Mouse (Mus musculus): Measurements from ENCODE around the gene Ptgis. TPM values are rescaled to one million over a fixed set of nuclear protein-coding genes. Genes with fewer than 3 reads are reported as not detected.

Gene Ptgis
- polyA plus RNA-seq, 1 experiment = 78.8 TPM

DNA sequence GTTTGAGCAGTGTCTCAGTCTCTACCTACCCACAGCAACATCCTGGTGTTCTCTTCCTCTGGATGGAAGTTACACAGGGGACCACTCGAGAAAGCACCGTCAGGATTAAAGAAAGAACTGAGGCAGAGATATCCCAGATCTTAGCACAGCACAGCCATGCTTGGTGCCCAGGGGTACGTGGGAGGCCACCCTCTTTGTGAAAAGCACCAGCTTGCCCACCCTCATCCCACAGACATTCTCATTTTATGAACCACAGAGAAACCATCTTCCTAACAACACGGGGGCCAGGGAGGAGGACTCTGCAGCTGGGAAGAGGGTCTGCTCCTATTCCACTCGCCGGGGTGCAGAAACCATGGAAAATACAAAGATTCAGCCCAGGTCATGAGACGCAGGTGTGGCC lies 90.3 kb downstream of the Ptgis start:
- no peak overlapping the region for H3ac ChIP-seq (ENCODE audit: control insufficient read depth, insufficient read length, low read depth)
- H3K79me3 ChIP-seq (ENCODE audit: low read depth) = no peaks in the 10 kb centered on the region
- TF ChIP-seq USF1 (IDR thresholded peaks at IDR 0.05; ENCODE audit: low read depth) (no peak), MYOD1 (IDR thresholded peaks at IDR 0.05; ENCODE audit: control insufficient read depth, insufficient read length, low read depth) (no peak), MYOG (IDR thresholded peaks at IDR 0.05; ENCODE audit: control insufficient read depth, extremely low read depth, insufficient read length) (no peak), MAX (IDR thresholded peaks at IDR 0.05) (no peak), CEBPB (IDR thresholded peaks at IDR 0.05; ENCODE audit: low read depth) (no peak), CTCF (IDR thresholded peaks at IDR 0.05; ENCODE audit: control insufficient read depth, insufficient read depth, insufficient read length) (no peak), FOSL1 (IDR thresholded peaks at IDR 0.05; ENCODE audit: insufficient read depth, low read length, poor library complexity, severe bottlenecking) (no peak)

DNA sequence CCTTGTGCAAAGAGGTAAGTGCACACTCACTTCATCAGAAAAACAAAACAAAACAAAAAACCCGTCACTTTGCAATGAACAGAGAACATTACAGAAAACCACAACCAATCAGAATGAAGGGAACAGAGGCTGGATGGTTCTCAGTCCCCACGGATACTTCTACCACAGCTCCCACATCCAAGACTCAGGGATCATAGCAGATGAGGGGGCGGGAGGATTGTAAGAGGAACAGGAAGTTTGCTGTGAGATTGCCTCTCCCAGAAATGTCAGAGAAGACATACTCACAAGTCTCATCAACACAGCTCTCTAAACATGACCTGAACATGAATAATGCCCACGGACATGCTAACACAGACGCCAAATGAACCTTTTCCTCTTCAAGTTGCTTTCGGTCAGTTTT lies 91.4 kb downstream of the Ptgis start:
- TF ChIP-seq USF1 (IDR thresholded peaks at IDR 0.05; ENCODE audit: low read depth) (no peak), MYOD1 (IDR thresholded peaks at IDR 0.05; ENCODE audit: control insufficient read depth, insufficient read length, low read depth) (no peak), MAX (IDR thresholded peaks at IDR 0.05) (no peak), FOSL1 (IDR thresholded peaks at IDR 0.05; ENCODE audit: insufficient read depth, low read length, poor library complexity, severe bottlenecking) (no peak)
- Histone ChIP-seq H3K79me3 (ENCODE audit: low read depth) (no peaks in the 10 kb centered on the region), H3ac (ENCODE audit: control insufficient read depth, insufficient read length, low read depth) (no peak overlapping the region), H3K79me2 (ENCODE audit: control insufficient read depth, insufficient read depth) (no peaks in the 10 kb centered on the region), H3K27me3 (ENCODE audit: control insufficient read depth, insufficient read depth, insufficient read length) (peaks cover 66% of the 10 kb centered on the region), H3K36me3 (ENCODE audit: control insufficient read depth, insufficient read depth) (no peaks in the 10 kb centered on the region), H3K4me3 (ENCODE audit: insufficient read depth, poor library complexity, severe bottlenecking) (no peak overlapping the region)

More for the DNA sequence above, 90.3 kb downstream of the Ptgis start:
- Histone ChIP-seq H3K27me3 (ENCODE audit: control insufficient read depth, insufficient read depth, insufficient read length) (peaks cover 69% of the 10 kb centered on the region), H3K4me3 (ENCODE audit: insufficient read depth, poor library complexity, severe bottlenecking) (no peak overlapping the region), H3K79me2 (ENCODE audit: control insufficient read depth, insufficient read depth) (no peaks in the 10 kb centered on the region), H3K36me3 (ENCODE audit: control insufficient read depth, insufficient read depth) (no peaks in the 10 kb centered on the region)

DNA sequence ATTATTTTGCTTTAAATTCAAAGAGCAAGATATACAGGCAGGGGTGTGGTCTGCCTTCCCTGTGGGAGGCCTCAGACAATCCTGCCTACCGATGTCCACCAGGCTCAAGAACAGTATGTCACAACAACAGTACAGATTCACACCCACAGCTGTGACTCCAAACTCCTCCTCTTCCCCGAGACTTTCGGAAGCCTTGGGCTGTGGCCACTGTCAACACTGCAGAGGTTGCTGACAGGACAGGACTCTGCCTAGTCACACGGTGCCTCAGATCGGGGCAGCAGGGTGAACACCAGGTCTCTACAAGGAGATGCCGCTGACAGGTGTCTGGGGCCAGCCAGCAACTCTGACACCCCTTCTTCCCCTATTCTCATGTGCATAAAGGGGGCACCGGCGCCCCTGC lies 92.7 kb downstream of the Ptgis start:
- Histone ChIP-seq H3K36me3 (ENCODE audit: control insufficient read depth, insufficient read depth) (no peaks in the 10 kb centered on the region), H3K79me2 (ENCODE audit: control insufficient read depth, insufficient read depth) (no peaks in the 10 kb centered on the region), H3K79me3 (ENCODE audit: low read depth) (no peaks in the 10 kb centered on the region), H3K27me3 (ENCODE audit: control insufficient read depth, insufficient read depth, insufficient read length) (peaks cover 56% of the 10 kb centered on the region), H3K4me3 (ENCODE audit: insufficient read depth, poor library complexity, severe bottlenecking) (no peak overlapping the region), H3ac (ENCODE audit: control insufficient read depth, insufficient read length, low read depth) (no peak overlapping the region)
- TF ChIP-seq USF1 (IDR thresholded peaks at IDR 0.05; ENCODE audit: low read depth) (no peak), MYOG (IDR thresholded peaks at IDR 0.05; ENCODE audit: control insufficient read depth, extremely low read depth, insufficient read length) (no peak), MAX (IDR thresholded peaks at IDR 0.05) (no peak), CEBPB (IDR thresholded peaks at IDR 0.05; ENCODE audit: low read depth) (no peak), MYOD1 (IDR thresholded peaks at IDR 0.05; ENCODE audit: control insufficient read depth, insufficient read length, low read depth) (no peak), FOSL1 (IDR thresholded peaks at IDR 0.05; ENCODE audit: insufficient read depth, low read length, poor library complexity, severe bottlenecking) (no peak), CTCF (IDR thresholded peaks at IDR 0.05; ENCODE audit: control insufficient read depth, insufficient read depth, insufficient read length) (no peak)

DNA sequence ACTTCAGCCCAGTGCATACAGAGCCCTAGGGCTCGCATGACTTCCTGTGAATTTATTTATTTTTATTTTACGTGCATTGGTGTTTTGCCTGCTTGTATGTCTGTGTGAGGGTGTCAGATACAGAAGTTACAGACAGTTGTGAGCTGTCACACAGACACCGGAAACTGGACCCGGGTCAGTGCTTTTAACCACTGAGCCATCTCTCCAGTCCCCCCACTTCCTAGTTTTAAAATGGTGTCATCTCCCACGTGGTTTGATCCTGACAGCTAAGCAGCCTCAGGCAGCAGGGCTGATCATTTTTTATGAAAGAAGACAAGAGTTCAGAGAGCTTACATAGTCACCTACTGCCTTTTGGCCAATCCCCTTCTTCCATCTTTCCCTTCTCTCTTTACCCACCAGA lies 94.5 kb downstream of the Ptgis start:
- no peaks in the 10 kb centered on the region for H3K36me3 ChIP-seq (ENCODE audit: control insufficient read depth, insufficient read depth)
- H3K79me3 ChIP-seq (ENCODE audit: low read depth) = no peaks in the 10 kb centered on the region
- no peak overlapping the region for H3ac ChIP-seq (ENCODE audit: control insufficient read depth, insufficient read length, low read depth)
- peaks cover 39% of the 10 kb centered on the region for H3K27me3 ChIP-seq (ENCODE audit: control insufficient read depth, insufficient read depth, insufficient read length)
- no peaks in the 10 kb centered on the region for H3K79me2 ChIP-seq (ENCODE audit: control insufficient read depth, insufficient read depth)
- TF ChIP-seq CEBPB (IDR thresholded peaks at IDR 0.05; ENCODE audit: low read depth) (no peak), CTCF (IDR thresholded peaks at IDR 0.05; ENCODE audit: control insufficient read depth, insufficient read depth, insufficient read length) (no peak), MYOD1 (IDR thresholded peaks at IDR 0.05; ENCODE audit: control insufficient read depth, insufficient read length, low read depth) (no peak), MYOG (IDR thresholded peaks at IDR 0.05; ENCODE audit: control insufficient read depth, extremely low read depth, insufficient read length) (no peak), FOSL1 (IDR thresholded peaks at IDR 0.05; ENCODE audit: insufficient read depth, low read length, poor library complexity, severe bottlenecking) (no peak), USF1 (IDR thresholded peaks at IDR 0.05; ENCODE audit: low read depth) (no peak), MAX (IDR thresholded peaks at IDR 0.05) (no peak)
- H3K4me3 ChIP-seq (ENCODE audit: insufficient read depth, poor library complexity, severe bottlenecking) = no peak overlapping the region

DNA sequence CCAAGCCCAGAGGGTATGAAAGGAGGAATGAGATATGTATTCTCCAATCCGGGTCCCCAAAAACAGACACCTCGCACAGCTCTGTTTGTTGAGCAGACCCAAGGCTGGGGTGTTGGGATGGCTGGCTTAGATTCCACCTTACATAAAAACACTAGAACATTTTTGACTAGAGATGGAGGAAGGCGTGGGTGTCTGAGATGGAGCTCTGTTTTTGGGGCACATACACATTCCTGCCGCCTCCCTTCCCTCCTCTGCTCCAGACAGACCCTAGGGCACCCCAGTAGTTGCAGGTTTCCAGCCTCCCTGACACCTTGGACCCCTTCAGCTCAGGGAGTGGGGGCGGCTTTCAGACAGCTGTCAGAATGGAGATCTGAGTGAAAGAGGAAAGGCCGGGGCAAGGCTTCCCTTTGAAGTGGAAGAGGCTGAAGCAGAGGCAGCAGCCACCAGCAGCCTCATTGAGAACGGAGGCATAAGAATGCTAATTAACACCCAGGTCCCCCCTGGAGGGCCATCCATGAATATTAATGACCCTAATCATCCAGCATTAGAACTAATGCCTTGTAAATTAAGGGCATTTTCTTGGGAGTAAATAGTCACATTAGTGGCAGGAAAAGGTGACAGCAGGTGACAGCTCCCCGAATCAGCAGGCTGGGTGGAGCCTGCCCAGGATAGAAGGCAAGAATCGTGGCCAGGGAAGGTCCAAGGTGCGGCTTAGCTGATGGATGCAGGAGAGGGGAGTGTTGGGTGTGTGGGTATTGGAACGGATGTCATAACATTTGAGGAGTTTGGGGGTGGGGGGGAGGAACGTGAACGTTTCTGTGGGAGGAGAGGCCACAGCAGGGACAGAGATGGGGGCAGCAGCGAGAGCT lies 95.7 kb downstream of the Ptgis start:
- H3K36me3 ChIP-seq (ENCODE audit: control insufficient read depth, insufficient read depth) = no peaks in the 10 kb centered on the region
- H3K79me2 ChIP-seq (ENCODE audit: control insufficient read depth, insufficient read depth) = no peaks in the 10 kb centered on the region
- no peak overlapping the region for H3K4me3 ChIP-seq (ENCODE audit: insufficient read depth, poor library complexity, severe bottlenecking)
- H3K27me3 ChIP-seq (ENCODE audit: control insufficient read depth, insufficient read depth, insufficient read length) = peaks cover 35% of the 10 kb centered on the region
- no peak overlapping the region for H3ac ChIP-seq (ENCODE audit: control insufficient read depth, insufficient read length, low read depth)
- TF ChIP-seq FOSL1 (IDR thresholded peaks at IDR 0.05; ENCODE audit: insufficient read depth, low read length, poor library complexity, severe bottlenecking) (no peak), USF1 (IDR thresholded peaks at IDR 0.05; ENCODE audit: low read depth) (no peak), CTCF (IDR thresholded peaks at IDR 0.05; ENCODE audit: control insufficient read depth, insufficient read depth, insufficient read length) (no peak), MYOG (IDR thresholded peaks at IDR 0.05; ENCODE audit: control insufficient read depth, extremely low read depth, insufficient read length) (no peak), CEBPB (IDR thresholded peaks at IDR 0.05; ENCODE audit: low read depth) (no peak), MYOD1 (IDR thresholded peaks at IDR 0.05; ENCODE audit: control insufficient read depth, insufficient read length, low read depth) (no peak), MAX (IDR thresholded peaks at IDR 0.05) (no peak)
- no peaks in the 10 kb centered on the region for H3K79me3 ChIP-seq (ENCODE audit: low read depth)
